Mouse (Mus musculus): ENCODE measurements around the gene Tlr13. TPM values are rescaled to one million over a fixed set of nuclear protein-coding genes. Genes with fewer than 3 reads are reported as not detected.

Tlr13 gene
- 0.21 and 0.34 TPM in 2 replicates for polyA plus RNA-seq (2015; fragmentation: Nextera tagmentation; extraction: Ambion mirVana)

DNA sequence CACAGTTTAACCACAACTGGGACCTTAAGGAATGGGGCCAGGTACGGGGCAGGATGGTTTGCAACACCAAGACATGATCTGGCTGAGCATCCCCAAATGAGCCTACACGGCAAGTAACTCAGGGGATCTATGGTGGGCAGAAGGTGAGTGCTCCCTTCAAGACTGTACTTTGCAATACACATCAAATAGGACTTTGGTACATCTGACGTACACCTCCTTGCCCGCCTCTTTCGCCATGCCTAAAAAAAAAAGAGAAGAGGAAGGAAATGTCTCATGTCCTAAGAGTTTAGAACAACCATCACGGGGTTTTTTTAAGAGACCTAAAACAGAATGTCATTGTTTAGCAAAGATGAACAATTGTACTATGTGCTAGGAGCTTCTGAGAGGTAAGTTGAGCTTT lies at the start of gene Tlr13:
Tlr13 (plus strand) TSS at position 269 of the 400 bp plus-strand sequence.
- H3K9ac ChIP-seq = no peak within 1 kb of the TSS
- no peaks in the 10 kb centered on the region for H3K9me3 ChIP-seq
- H3K27me3 ChIP-seq = no peaks in the 10 kb centered on the region
- H3K4me1 ChIP-seq (replicated peaks) = no peaks in the 10 kb centered on the region
- no peak within 1 kb of the TSS for H3K27ac ChIP-seq
- no peak for ATAC-seq (ENCODE audit: low FRiP score)
- 86% methylated on average over 6 of the region's 6 CpGs for WGBS
- no peak within 1 kb of the TSS for H3K4me3 ChIP-seq
- H3K4me2 ChIP-seq = no peak within 1 kb of the TSS
- H3K36me3 ChIP-seq = no peaks in the 10 kb centered on the region

DNA sequence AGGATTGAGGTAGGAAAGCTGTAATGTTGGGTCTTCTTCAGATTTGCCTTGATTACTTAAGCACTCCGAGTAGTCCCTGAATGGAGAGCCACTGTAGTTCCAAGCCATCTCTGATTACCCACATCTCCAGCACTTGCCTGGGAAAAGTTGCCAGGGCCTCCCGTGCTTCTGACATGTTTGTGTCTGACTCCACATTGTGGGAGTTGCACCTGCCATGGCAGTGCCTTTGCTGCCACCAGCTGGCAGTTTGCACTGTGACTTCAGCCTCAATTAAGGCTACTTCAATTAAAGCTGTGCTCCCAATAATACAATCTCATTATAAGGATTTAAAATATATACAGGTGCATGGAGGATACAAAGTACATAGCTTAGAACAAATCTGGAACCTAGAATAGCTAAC lies 37.5 kb upstream of the Tlr13 start:
- WGBS = 67% methylated on average over 2 of the region's 2 CpGs
- no peak for ATAC-seq (ENCODE audit: low FRiP score)
- Histone ChIP-seq H3K36me3 (peaks cover 19% of the 10 kb centered on the region), H3K9me3 (no peaks in the 10 kb centered on the region), H3K4me1 (replicated peaks) (no peaks in the 10 kb centered on the region), H3K4me2 (no peak overlapping the region), H3K27ac (no peak overlapping the region), H3K9ac (no peak overlapping the region), H3K4me3 (no peak overlapping the region), H3K27me3 (no peaks in the 10 kb centered on the region)

DNA sequence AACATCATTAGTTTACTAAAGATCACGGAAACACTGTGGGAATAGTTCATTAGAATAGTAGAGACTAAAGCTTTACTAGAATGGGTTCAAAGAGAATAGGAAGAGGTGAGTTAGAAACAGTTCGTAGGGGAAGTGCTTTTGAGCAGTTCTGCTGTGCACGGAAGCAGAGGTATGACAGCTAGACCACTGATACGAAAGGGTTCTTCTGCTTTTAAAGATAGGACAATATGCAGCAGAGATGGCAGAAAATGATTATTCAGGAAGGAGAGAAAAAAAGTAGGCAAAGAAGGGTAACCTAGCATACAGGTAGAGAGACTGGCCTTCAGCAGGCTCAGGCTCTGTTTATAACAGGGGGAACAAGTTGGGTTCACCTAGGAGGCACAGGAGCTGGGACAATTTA lies 29.1 kb upstream of the Tlr13 start:
- no peaks in the 10 kb centered on the region for H3K4me1 ChIP-seq (replicated peaks)
- 91% methylated on average over 4 of the region's 4 CpGs for WGBS
- no peak for ATAC-seq (ENCODE audit: low FRiP score)
- no peak overlapping the region for H3K4me2 ChIP-seq
- H3K27ac ChIP-seq = no peak overlapping the region
- no peak overlapping the region for H3K4me3 ChIP-seq
- peaks cover 14% of the 10 kb centered on the region for H3K36me3 ChIP-seq
- no peaks in the 10 kb centered on the region for H3K9me3 ChIP-seq
- no peak overlapping the region for H3K9ac ChIP-seq
- H3K27me3 ChIP-seq = no peaks in the 10 kb centered on the region

DNA sequence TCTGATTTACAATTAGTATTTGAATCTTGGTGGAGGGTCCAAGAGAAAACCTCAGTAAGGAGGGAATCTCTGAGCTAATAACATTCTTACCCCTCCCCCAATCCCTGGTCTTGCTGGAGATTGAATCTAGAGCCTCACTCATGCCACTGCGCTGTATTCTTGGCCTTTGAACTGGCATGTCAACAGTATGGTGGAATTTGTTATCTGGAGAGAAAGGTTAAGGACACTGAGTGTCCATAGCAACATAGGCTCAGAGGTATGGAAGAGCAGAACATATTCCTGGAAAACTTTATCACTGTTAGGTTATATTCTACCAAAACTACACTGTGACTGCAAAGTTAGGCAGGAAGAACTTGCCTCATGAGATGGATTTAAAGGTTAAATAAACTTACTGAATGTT lies 28.3 kb upstream of the Tlr13 start:
- Histone ChIP-seq H3K9me3 (no peaks in the 10 kb centered on the region), H3K9ac (no peak overlapping the region), H3K4me3 (no peak overlapping the region), H3K4me1 (replicated peaks) (no peaks in the 10 kb centered on the region), H3K4me2 (no peak overlapping the region), H3K27ac (no peak overlapping the region), H3K36me3 (peaks cover 14% of the 10 kb centered on the region), H3K27me3 (no peaks in the 10 kb centered on the region)
- 92% methylated on average over 1 of the region's 1 CpGs for WGBS
- no peak for ATAC-seq (ENCODE audit: low FRiP score)

DNA sequence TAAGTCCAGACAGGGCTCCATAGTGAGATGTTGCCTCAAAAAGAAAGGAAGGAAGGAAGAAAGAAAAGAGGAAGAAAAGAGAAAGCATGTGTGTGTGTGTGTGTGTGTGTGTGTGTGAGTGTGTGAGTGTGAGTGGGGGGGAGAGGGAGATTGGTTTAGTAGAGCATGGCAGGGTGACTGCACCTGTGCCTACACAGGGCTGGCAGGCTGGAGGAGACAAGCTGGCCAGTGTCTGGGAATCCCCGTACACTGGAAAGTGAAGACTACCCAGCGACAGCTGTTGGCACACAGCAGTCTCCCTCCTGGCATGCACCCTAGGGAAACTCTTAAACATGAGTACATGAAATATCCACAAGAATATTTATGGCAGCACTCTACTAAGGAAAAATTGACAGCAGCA lies 20.2 kb upstream of the Tlr13 start:
- ATAC-seq (ENCODE audit: low FRiP score) = no peak
- WGBS = 89% methylated on average over 2 of the region's 2 CpGs

DNA sequence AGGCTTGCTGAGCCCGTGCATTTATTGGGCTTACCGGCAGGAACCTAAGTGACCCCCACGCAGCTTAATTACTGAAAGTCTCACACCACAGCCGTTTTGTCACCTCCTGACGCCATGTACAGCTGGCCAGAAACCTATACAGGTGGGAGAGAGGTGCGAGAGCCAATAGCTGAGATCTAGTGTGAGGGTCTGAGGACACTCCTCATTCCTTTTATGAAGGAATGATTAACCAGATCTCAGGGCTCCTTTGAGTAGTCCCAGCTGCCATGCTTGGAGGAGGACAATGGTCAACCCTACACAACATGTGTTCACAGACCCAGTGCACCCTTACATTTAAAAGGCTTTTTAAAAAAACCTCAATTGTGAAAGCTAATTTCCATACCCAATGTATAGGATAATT lies 14.7 kb upstream of the Tlr13 start:
- 68% methylated on average over 6 of the region's 6 CpGs for WGBS
- H3K9me3 ChIP-seq = no peaks in the 10 kb centered on the region
- H3K4me3 ChIP-seq = no peak overlapping the region
- no peak overlapping the region for H3K4me2 ChIP-seq
- no peak overlapping the region for H3K9ac ChIP-seq
- H3K4me1 ChIP-seq (replicated peaks) = no peaks in the 10 kb centered on the region
- no peak overlapping the region for H3K27ac ChIP-seq
- H3K27me3 ChIP-seq = no peaks in the 10 kb centered on the region
- H3K36me3 ChIP-seq = peaks cover 8% of the 10 kb centered on the region
- no peak for ATAC-seq (ENCODE audit: low FRiP score)

More for the DNA sequence above, 20.2 kb upstream of the Tlr13 start:
- Histone ChIP-seq H3K27ac (no peak overlapping the region), H3K9ac (no peak overlapping the region), H3K4me2 (no peak overlapping the region), H3K27me3 (no peaks in the 10 kb centered on the region), H3K4me1 (replicated peaks) (no peaks in the 10 kb centered on the region), H3K36me3 (peaks cover 13% of the 10 kb centered on the region), H3K9me3 (no peaks in the 10 kb centered on the region), H3K4me3 (no peak overlapping the region)

DNA sequence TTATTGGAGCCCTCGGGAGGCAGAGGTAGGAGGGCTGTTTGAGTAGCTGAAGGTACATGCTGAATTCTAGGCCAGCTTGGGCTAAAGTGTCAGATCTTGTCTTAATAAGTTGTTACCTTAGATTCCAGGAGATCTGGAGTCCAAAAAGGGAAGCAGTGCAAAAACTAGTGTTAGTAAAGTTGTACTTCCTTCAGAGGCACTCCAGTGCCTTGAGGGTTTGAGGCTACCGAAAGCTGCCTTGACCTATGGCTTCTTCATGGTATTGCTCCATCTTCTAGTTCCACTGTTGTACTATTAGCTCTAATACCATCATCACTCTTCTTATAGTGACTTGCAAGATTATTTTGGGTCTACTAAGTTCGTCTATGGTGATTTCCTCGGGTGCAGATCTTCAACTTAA lies 13.1 kb upstream of the Tlr13 start:
- Histone ChIP-seq H3K27me3 (no peaks in the 10 kb centered on the region), H3K9me3 (no peaks in the 10 kb centered on the region), H3K36me3 (0 out of 2 replicates have a peak, but pooled peaks cover 1% of the 10 kb centered on the region), H3K4me1 (replicated peaks) (no peaks in the 10 kb centered on the region), H3K9ac (no peak overlapping the region), H3K4me2 (no peak overlapping the region), H3K4me3 (no peak overlapping the region), H3K27ac (no peak overlapping the region)
- ATAC-seq (ENCODE audit: low FRiP score) = no peak
- 96% methylated on average over 4 of the region's 4 CpGs for WGBS

DNA sequence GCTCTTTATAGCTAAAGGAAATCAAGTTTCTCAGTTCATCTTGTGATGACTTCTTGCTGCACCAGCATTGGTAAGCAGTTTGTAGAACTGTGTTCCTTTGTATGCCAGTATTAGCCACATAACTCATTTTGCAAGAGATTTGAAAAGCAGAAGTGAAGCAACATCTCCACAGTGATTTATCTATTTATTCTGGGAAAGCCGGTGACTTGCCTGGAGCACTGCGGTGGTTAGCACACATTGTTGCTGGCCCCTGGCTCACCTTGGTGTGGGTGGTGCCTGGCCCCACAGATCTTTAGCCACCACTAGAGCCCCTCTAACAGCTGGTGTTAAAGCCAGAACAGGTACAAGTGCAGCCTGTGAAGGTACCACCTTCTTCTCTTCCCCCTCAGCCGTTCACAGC lies 8.1 kb upstream of the Tlr13 start:
- Histone ChIP-seq H3K27ac (no peak overlapping the region), H3K4me3 (no peak overlapping the region), H3K4me2 (no peak overlapping the region), H3K27me3 (peaks cover 5% of the 10 kb centered on the region; the same call in 1 of the 2 replicates), H3K9ac (no peak overlapping the region), H3K36me3 (no peaks in the 10 kb centered on the region), H3K4me1 (replicated peaks) (no peaks in the 10 kb centered on the region), H3K9me3 (no peaks in the 10 kb centered on the region)
- no peak for ATAC-seq (ENCODE audit: low FRiP score)
- 94% methylated on average over 3 of the region's 3 CpGs for WGBS

DNA sequence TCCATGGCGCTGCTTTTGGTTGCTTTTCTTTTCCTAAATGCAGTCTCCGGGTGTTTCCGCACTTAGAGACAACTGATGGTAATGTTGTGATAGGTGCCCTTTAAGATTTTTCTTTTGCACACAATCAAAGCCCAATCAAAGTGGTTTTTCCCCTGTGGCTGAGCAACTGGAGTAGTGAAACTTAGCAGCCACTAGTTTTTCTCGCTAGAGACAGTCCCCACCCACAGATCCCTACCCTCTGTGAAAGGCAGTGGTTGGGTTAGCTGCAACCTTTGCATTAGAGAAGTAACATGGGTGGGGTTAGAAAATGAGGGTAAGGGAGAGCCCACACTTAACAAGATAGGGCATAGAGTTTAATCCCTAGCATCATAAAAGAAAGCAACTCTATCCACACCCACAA lies 7.5 kb upstream of the Tlr13 start:
- Histone ChIP-seq H3K27ac (no peak overlapping the region), H3K27me3 (peaks cover 5% of the 10 kb centered on the region; the same call in 1 of the 2 replicates), H3K4me2 (no peak overlapping the region), H3K36me3 (no peaks in the 10 kb centered on the region), H3K9me3 (no peaks in the 10 kb centered on the region), H3K9ac (no peak overlapping the region), H3K4me3 (no peak overlapping the region), H3K4me1 (replicated peaks) (no peaks in the 10 kb centered on the region)
- WGBS = 84% methylated on average over 4 of the region's 4 CpGs
- ATAC-seq (ENCODE audit: low FRiP score) = no peak

DNA sequence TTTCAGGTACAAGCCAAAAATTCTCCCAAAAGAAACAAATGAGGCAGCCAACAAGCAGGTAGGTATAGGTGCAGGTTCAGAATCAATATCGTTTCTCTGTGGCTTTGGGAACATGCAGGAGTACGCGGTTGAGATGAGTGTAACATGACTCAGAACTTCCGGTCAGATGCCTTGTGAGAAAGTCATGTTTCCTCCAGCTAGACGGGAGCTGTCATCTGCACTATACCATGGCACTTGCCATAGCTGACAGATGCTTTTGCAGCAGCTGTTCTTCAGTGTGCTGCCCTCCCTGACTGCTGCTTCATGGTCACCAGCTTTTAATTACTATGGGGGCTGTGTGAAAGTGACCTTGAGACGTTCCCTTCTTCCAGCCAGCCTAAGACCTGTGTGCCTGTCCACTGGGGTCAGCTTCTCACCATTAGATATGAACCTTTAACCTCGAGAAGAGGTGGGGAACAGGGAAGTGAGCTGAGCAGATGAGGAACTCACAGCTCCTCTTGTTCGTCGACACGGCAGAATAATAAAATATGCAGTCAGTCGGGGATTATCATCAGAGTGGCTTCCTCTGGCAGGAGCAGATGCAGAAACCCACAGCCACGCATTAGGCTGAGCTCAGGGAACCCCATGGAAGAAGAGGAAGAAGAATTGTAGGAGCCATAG lies 7.0 kb upstream of the Tlr13 start:
- H3K9me3 ChIP-seq = no peaks in the 10 kb centered on the region
- H3K36me3 ChIP-seq = no peaks in the 10 kb centered on the region
- no peak overlapping the region for H3K9ac ChIP-seq
- WGBS = 73% methylated on average over 12 of the region's 12 CpGs
- ATAC-seq (ENCODE audit: low FRiP score) = no peak
- H3K4me2 ChIP-seq = no peak overlapping the region
- no peaks in the 10 kb centered on the region for H3K4me1 ChIP-seq (replicated peaks)
- peaks cover 5% of the 10 kb centered on the region; the same call in 1 of the 2 replicates for H3K27me3 ChIP-seq
- H3K27ac ChIP-seq = no peak overlapping the region
- no peak overlapping the region for H3K4me3 ChIP-seq

DNA sequence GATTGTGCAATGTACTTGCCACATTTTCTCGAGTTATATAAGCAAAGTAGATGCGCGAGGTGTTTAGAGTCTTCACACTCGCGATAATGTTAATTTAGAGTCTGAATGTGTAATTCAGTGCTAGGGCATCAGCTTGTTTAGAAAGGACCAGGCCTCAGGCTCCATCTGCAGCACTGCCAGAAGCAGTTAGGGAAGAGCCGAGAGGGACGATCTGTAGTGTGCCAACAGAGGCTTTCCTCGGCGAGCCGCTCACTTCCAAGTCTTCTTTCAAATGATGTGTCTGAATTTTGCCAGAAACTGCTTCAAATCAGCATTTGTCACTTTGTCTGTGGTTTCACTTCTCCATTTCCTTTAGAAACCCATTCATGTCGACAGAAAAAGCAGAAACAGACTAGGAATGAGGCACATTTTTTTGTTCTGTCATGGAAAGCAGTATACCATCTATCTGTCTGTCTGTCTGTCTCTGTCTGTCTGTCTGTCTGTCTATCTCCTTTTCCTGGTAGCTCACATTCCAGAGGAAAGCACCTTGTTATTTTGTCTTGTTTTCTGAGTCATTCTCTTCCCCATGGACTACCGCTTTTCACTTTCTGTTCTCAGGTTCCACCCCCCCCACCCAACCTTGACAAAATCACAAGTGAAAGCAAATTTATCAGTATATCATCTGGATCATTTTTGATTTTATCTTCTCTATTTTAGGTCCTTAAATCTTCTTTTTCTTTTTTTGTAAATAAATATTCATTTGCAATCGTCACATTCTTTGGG lies 3.5 kb upstream of the Tlr13 start:
- Histone ChIP-seq H3K36me3 (no peaks in the 10 kb centered on the region), H3K4me3 (no peak overlapping the region), H3K4me2 (no peak overlapping the region), H3K4me1 (replicated peaks) (no peaks in the 10 kb centered on the region), H3K9me3 (no peaks in the 10 kb centered on the region), H3K27ac (no peak overlapping the region), H3K27me3 (peaks cover 5% of the 10 kb centered on the region; the same call in 1 of the 2 replicates), H3K9ac (no peak overlapping the region)
- 83% methylated on average over 13 of the region's 13 CpGs for WGBS
- ATAC-seq (ENCODE audit: low FRiP score) = no peak

DNA sequence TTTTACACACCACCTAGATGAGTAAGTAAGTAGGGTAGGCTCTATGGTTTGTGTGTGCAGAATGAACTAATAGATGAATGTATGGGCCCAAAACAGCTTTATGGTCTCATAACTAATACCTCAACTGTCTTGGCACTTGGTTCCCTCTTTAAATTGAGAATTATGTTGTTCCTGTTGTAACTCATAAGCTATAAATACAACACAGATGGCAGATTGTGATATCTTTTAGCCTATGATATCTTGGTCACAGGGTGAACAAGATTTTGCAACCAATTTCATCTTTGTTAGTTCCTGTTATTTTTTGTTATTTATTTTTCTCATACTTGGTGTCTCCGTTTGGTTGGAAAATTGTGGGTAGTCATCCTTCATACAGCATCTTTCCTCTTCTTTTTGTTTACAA lies 5.2 kb downstream of the Tlr13 start:
- no peaks in the 10 kb centered on the region for H3K4me1 ChIP-seq (replicated peaks)
- H3K4me3 ChIP-seq = no peak overlapping the region
- no peaks in the 10 kb centered on the region for H3K9me3 ChIP-seq
- H3K27me3 ChIP-seq = 0 out of 2 replicates have a peak, but pooled peaks cover 2% of the 10 kb centered on the region
- no peaks in the 10 kb centered on the region for H3K36me3 ChIP-seq
- no peak for ATAC-seq (ENCODE audit: low FRiP score)
- WGBS = 94% methylated on average over 1 of the region's 1 CpGs
- no peak overlapping the region for H3K9ac ChIP-seq
- H3K4me2 ChIP-seq = no peak overlapping the region
- no peak overlapping the region for H3K27ac ChIP-seq

DNA sequence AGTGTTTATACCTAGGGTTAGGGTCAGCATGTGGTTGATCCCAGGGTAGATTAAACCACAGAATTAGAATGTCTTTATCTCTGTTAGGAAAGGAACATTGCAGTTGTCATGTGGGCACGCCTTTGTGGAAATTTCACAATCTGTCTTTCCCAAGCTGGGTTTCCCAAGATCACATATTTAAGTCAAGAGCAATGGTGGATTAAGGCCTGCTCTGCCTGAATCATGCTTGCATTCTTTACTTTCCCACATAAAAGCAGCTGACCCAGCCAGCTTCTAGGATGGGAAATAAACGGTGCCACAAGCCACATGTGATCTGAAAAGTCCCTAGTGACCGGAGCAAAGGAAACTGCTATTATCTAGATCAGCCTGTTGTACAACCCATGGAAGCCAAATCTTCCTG lies 6.5 kb downstream of the Tlr13 start:
- no peak overlapping the region for H3K9ac ChIP-seq
- H3K4me1 ChIP-seq (replicated peaks) = no peaks in the 10 kb centered on the region
- H3K36me3 ChIP-seq = no peaks in the 10 kb centered on the region
- H3K27me3 ChIP-seq = 0 out of 2 replicates have a peak, but pooled peaks cover 2% of the 10 kb centered on the region
- H3K4me3 ChIP-seq = no peak overlapping the region
- ATAC-seq (ENCODE audit: low FRiP score) = no peak
- no peaks in the 10 kb centered on the region for H3K9me3 ChIP-seq
- H3K4me2 ChIP-seq = no peak overlapping the region
- no peak overlapping the region for H3K27ac ChIP-seq
- WGBS = 90% methylated on average over 3 of the region's 3 CpGs

Data from hindbrain, embryonic 13.5 days (tissue).